Mouse (Mus musculus) 3134 (cell line): ENCODE measurements at regions not wholly inside any gene's neighbourhood (a gene's known extent, or its start where the extent isn't known, plus 50 kb on each side); places are given as distances from the start of the nearest gene placed in this dataset.

Experiments used
- DNase-seq: peaks from one replicate; pipeline ENCODE4 v3.0.0-alpha.2; 2011; ENCODE audit warnings: low spot score; ENCODE audit not compliant: insufficient read length; ENCODE audit errors: extremely low read depth

- no peak for DNase-seq
Observed at GRCm38 (mm10) chr12:97740927-97741326, 518.3 kb downstream of the Galc start.

GRCm38 (mm10) chr12:97732078-97732580 lies 527.1 kb downstream of the Galc start:
- DNase-seq, result no peak

GRCm38 (mm10) chr12:97720554-97720953 lies 538.7 kb downstream of the Galc start:
- DNase-seq, result no peak

DNA sequence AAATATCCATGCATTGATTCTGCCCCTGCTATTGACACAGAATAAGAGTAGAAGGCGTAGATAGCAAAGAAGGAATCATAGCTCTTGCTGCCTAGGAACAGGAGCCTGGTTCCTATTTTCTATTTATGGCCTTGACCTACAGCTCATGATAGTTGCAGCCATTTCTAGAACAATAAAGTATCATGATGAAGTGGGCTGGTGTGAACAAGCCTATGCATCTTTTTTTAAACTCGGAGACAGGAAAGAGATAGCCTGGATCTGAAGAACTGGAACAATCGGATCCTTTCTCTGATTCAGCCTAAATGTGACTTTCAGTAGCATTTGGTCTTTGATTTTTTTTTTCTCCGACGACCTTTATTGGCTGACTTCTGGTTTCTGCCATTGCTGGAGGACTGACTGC lies 541.4 kb downstream of the Galc start:
- no peak for DNase-seq
